Mouse (Mus musculus): ENCODE measurements around the gene Pigk.

- TF ChIP-seq CTCF (IDR thresholded peaks at IDR 0.05) (no peak), POLR2A (IDR thresholded peaks at IDR 0.05; ENCODE audit: insufficient read depth, low read depth, low read length) (no peak)
These were observed 39.4 kb downstream of the Pigk start for GRCm38 (mm10) chr3:152753345-152753744.

All from heart, adult 2 months (tissue).